Mouse (Mus musculus) intestine, postnatal 0 days (tissue): ENCODE data around the gene Olfr539. TPM values are rescaled to one million over a fixed set of nuclear protein-coding genes. Genes with fewer than 3 reads are reported as not detected.
A peak's percentile ranks its signal among the peaks of the same experiment; 100 is the strongest.
"Not testable (repeated sequence)": the region's sequence is repeated elsewhere in the genome, so short reads cannot be mapped to it uniquely, and the experiment has no call there.

Experiments used
- ATAC-seq: fragments of 200-750 bp; cut with Nextera tagmentation; 2 replicates; pipeline ENCODE4 v1.8.0; 2017; ENCODE audit warnings: mild to moderate bottlenecking, moderate TSS enrichment, moderate library complexity
- H3K27ac ChIP-seq: fragments of 300-500 bp; sonication (generic); 2 replicates; pipeline ENCODE4 v1.5.1; 2014; ENCODE audit warnings: mild to moderate bottlenecking, low read depth, low read length, moderate library complexity
- H3K27me3 ChIP-seq: fragments of 300-500 bp; sonication (generic); replicated peaks from 2 replicates; pipeline ENCODE4 v1.6.1; 2014; ENCODE audit warnings: low read length, mixed read lengths; ENCODE audit not compliant: control insufficient read depth, insufficient read depth
- H3K36me3 ChIP-seq: fragments of 300-500 bp; sonication (generic); 2 replicates; pipeline ENCODE4 v1.6.1; 2014; ENCODE audit warnings: mild to moderate bottlenecking, moderate library complexity; ENCODE audit not compliant: control insufficient read depth, insufficient read depth
- H3K4me1 ChIP-seq: fragments of 300-500 bp; sonication (generic); replicated peaks from 2 replicates; pipeline ENCODE4 v1.6.1; 2014; ENCODE audit warnings: antibody characterized with exemption, low read length, mixed read lengths; ENCODE audit not compliant: control insufficient read depth, insufficient read depth
- H3K4me2 ChIP-seq: fragments of 300-500 bp; sonication (generic); replicated peaks from 2 replicates; pipeline ENCODE4 v1.6.1; 2014; ENCODE audit warnings: low read depth, mild to moderate bottlenecking, moderate library complexity
- H3K4me3 ChIP-seq: fragments of 300-500 bp; sonication (generic); 2 replicates; pipeline ENCODE4 v1.5.1; 2014; ENCODE audit warnings: low read depth, low read length
- H3K9ac ChIP-seq: fragments of 300-500 bp; sonication (generic); 2 replicates; pipeline ENCODE4 v1.6.1; 2014; ENCODE audit warnings: mild to moderate bottlenecking, low read depth, low read length
- H3K9me3 ChIP-seq: fragments of 300-500 bp; sonication (generic); 2 replicates; pipeline ENCODE4 v1.6.1; 2016; ENCODE audit warnings: mixed run types; ENCODE audit not compliant: control insufficient read depth
- CTCF ChIP-seq: sonication (generic); IDR thresholded peaks from 2 replicates; pipeline ENCODE4 v1.5.1; 2016; ENCODE audit warnings: low read depth, mild to moderate bottlenecking, control low read depth, antibody characterized with exemption, moderate library complexity
- WGBS: fragments of 180-500 bp; shearing (Covaris S2); extraction: QIAGEN DNeasy Blood & Tissue Kit; methylation state at CpG from one replicate; pipeline ENCODE4 v1.1.7; 2014; 5-methylcytosine and 5-hydroxymethylcytosine counted together
- polyA plus RNA-seq: library from polyadenylated mRNA; unstranded; fragments of >200 nt; fragmentation: Nextera tagmentation; extraction: Ambion mirVana; gene quantifications from 2 replicates; pipeline ENCODE4 v1.2.1, GENCODE M21; 2015

The Olfr539 gene
- polyA plus RNA-seq: not detected in 2 replicates

GRCm38 (mm10) chr7:140659630-140660029 lies at the start of gene Olfr539:
Gene Olfr539 (plus strand): TSS chr7:140659930.
- no peaks in the 10 kb centered on the region for H3K36me3 ChIP-seq
- no peaks in the 10 kb centered on the region for H3K4me1 ChIP-seq
- 75% methylated on average over 4 of the region's 4 CpGs for WGBS
- H3K4me2 ChIP-seq: no peak within 1 kb of the TSS
- H3K4me3 ChIP-seq: no peak within 1 kb of the TSS
- no peaks in the 10 kb centered on the region for H3K9me3 ChIP-seq
- no peak for ATAC-seq
- H3K27me3 ChIP-seq: no peaks in the 10 kb centered on the region
- H3K27ac ChIP-seq: no peak within 1 kb of the TSS
- no peak for TF ChIP-seq CTCF
- H3K9ac ChIP-seq: no peak within 1 kb of the TSS

GRCm38 (mm10) chr7:140628670-140629069 lies 31.1 kb upstream of the Olfr539 start, which contains the start of gene Olfr61:
Gene Olfr61 (plus strand): TSS chr7:140628970.
- not testable (repeated sequence) for H3K9ac ChIP-seq, H3K4me3 ChIP-seq, H3K4me1 ChIP-seq, H3K4me2 ChIP-seq, ATAC-seq, H3K27me3 ChIP-seq, H3K36me3 ChIP-seq, H3K9me3 ChIP-seq, H3K27ac ChIP-seq
- WGBS: 87% methylated on average over 3 of the region's 3 CpGs

- H3K9ac ChIP-seq: no peak overlapping the region
- H3K4me3 ChIP-seq: no peak overlapping the region
- no peak overlapping the region for H3K27ac ChIP-seq
- WGBS: 78% methylated on average over 1 of the region's 1 CpGs
- no peaks in the 10 kb centered on the region for H3K9me3 ChIP-seq
- TF ChIP-seq CTCF: no peak
- H3K36me3 ChIP-seq: no peaks in the 10 kb centered on the region
- ATAC-seq: no peak
- H3K4me1 ChIP-seq: no peaks in the 10 kb centered on the region
- no peaks in the 10 kb centered on the region for H3K27me3 ChIP-seq
- no peak overlapping the region for H3K4me2 ChIP-seq
Measured at GRCm38 (mm10) chr7:140630559-140630958, 29.2 kb upstream of the Olfr539 start.

- Histone ChIP-seq H3K27ac (no peak within 1 kb of the TSS), H3K27me3 (no peaks in the 10 kb centered on the region), H3K9me3 (no peaks in the 10 kb centered on the region), H3K4me3 (no peak within 1 kb of the TSS), H3K4me2 (no peak within 1 kb of the TSS), H3K36me3 (no peaks in the 10 kb centered on the region), H3K4me1 (no peaks in the 10 kb centered on the region), H3K9ac (no peak within 1 kb of the TSS)
- WGBS: 83% methylated on average over 1 of the region's 1 CpGs
- no peak for TF ChIP-seq CTCF
- ATAC-seq: no peak
Measured at GRCm38 (mm10) chr7:140646152-140646551, 13.6 kb upstream of the Olfr539 start, which contains the start of gene Olfr53. Gene Olfr53 (plus strand): TSS chr7:140646452.

- H3K4me1 ChIP-seq, H3K27ac ChIP-seq, H3K4me3 ChIP-seq, H3K9ac ChIP-seq, H3K9me3 ChIP-seq, ATAC-seq, H3K4me2 ChIP-seq, H3K36me3 ChIP-seq, H3K27me3 ChIP-seq: not testable (repeated sequence)
- WGBS: 77% methylated on average over 3 of the region's 3 CpGs
Measured at GRCm38 (mm10) chr7:140670693-140671092, 11.0 kb downstream of the Olfr539 start.

GRCm38 (mm10) chr7:140675863-140676262 lies 16.1 kb downstream of the Olfr539 start:
- no peaks in the 10 kb centered on the region for H3K27me3 ChIP-seq
- no peak for TF ChIP-seq CTCF
- H3K4me3 ChIP-seq: no peak overlapping the region
- WGBS: 1% methylated on average over 6 of the region's 6 CpGs
- H3K4me1 ChIP-seq: no peaks in the 10 kb centered on the region
- ATAC-seq: no peak
- no peak overlapping the region for H3K27ac ChIP-seq
- H3K4me2 ChIP-seq: 0 out of 2 replicates have a peak overlapping the region, but pooled peaks have one; percentile 30
- H3K9ac ChIP-seq: no peak overlapping the region
- H3K36me3 ChIP-seq: no peaks in the 10 kb centered on the region
- 0 out of 2 replicates have a peak, but pooled peaks cover 2% of the 10 kb centered on the region for H3K9me3 ChIP-seq

GRCm38 (mm10) chr7:140679591-140679990 lies 19.9 kb downstream of the Olfr539 start:
- not testable (repeated sequence) for H3K4me1 ChIP-seq, H3K9me3 ChIP-seq, H3K4me3 ChIP-seq, H3K27me3 ChIP-seq, H3K4me2 ChIP-seq, H3K36me3 ChIP-seq, H3K9ac ChIP-seq, H3K27ac ChIP-seq, ATAC-seq
- 68% methylated on average over 4 of the region's 4 CpGs for WGBS
